Mouse (Mus musculus) CH12.LX (cell line): ENCODE measurements around the gene Gm10031. TPM values are rescaled to one million over a fixed set of nuclear protein-coding genes. Genes with fewer than 3 reads are reported as not detected.
"Not testable (repeated sequence)": the region's sequence is repeated elsewhere in the genome, so short reads cannot be mapped to it uniquely, and the experiment has no call there.

ENCODE experiments used
- DNase-seq: peaks from one replicate; pipeline ENCODE4 v3.0.0-alpha.2; 2013; ENCODE audit errors: extremely low read depth
- H3K27ac ChIP-seq: 2 replicates; pipeline ENCODE4 v1.5.1; 2012; ENCODE audit warnings: low read depth, mild to moderate bottlenecking, control low read depth, moderate library complexity; ENCODE audit not compliant: insufficient read depth
- H3K27me3 ChIP-seq: replicated peaks from 2 replicates; pipeline ENCODE3; 2012; ENCODE audit warnings: inconsistent platforms
- H3K36me3 ChIP-seq, 2 experiments: replicated peaks in 1 of 2; 2 replicates each; pipeline versions ENCODE3 to v1.6.1; 2012; ENCODE audit warnings: inconsistent platforms in 1 of 2, low read length in 1 of 2, mild to moderate bottlenecking in 1 of 2, mixed read lengths in 1 of 2, moderate library complexity in 1 of 2; ENCODE audit not compliant: control insufficient read depth in 1 of 2, insufficient read depth in 1 of 2
- H3K4me1 ChIP-seq, 2 experiments: 2 replicates each; pipeline ENCODE4 v1.6.1; 2012; ENCODE audit warnings: inconsistent platforms in 1 of 2, moderate library complexity in 1 of 2; ENCODE audit not compliant: insufficient read depth in 2 of 2, control insufficient read depth in 1 of 2
- H3K4me2 ChIP-seq: 2 replicates; pipeline ENCODE4 v1.6.1; 2012; ENCODE audit warnings: low read depth, mild to moderate bottlenecking, control low read depth; ENCODE audit not compliant: poor library complexity, insufficient read depth, severe bottlenecking
- H3K4me3 ChIP-seq, 3 experiments: fragments of 150-350 bp in 1 of 3; sonication (generic) in 1 of 3; replicated peaks in 1 of 3; 2 replicates each; pipeline versions ENCODE3 to v1.5.1; 2011 to 2012; ENCODE audit warnings: low read depth in 2 of 3, low read length in 2 of 3, mild to moderate bottlenecking in 2 of 3, moderate library complexity in 2 of 3, control low read depth in 1 of 3, improper control_type of control experiment in 1 of 3, inconsistent platforms in 1 of 3, mixed read lengths in 1 of 3; ENCODE audit not compliant: poor library complexity in 1 of 3
- H3K79me2 ChIP-seq: replicated peaks from 2 replicates; pipeline ENCODE4 v1.6.1; 2012; ENCODE audit warnings: mild to moderate bottlenecking, moderate library complexity; ENCODE audit not compliant: control insufficient read depth, poor library complexity, insufficient read depth, severe bottlenecking; ENCODE audit errors: extremely low read depth
- H3K9ac ChIP-seq: 2 replicates; pipeline ENCODE4 v1.6.1; 2012; ENCODE audit warnings: low read depth, mild to moderate bottlenecking, control low read depth, moderate library complexity; ENCODE audit not compliant: insufficient read depth
- H3K9me3 ChIP-seq: replicated peaks from 2 replicates; pipeline ENCODE3; 2012; ENCODE audit warnings: low read length, inconsistent platforms, mixed read lengths
- E2F4 ChIP-seq: IDR thresholded peaks from 2 replicates; pipeline ENCODE4 v1.6.1; 2011; ENCODE audit warnings: low read depth, low read length, improper control_type of control experiment; ENCODE audit not compliant: insufficient replicate concordance
- IRF4 ChIP-seq: IDR thresholded peaks from 2 replicates; pipeline ENCODE4 v1.6.1; 2014; ENCODE audit warnings: low read depth, mild to moderate bottlenecking, inconsistent platforms, low read length, improper control_type of control experiment
- MAX ChIP-seq: IDR thresholded peaks from 2 replicates; pipeline ENCODE4 v1.6.1; 2011; ENCODE audit warnings: low read length, improper control_type of control experiment
- MAZ ChIP-seq: IDR thresholded peaks from 2 replicates; pipeline ENCODE4 v1.6.1; 2012; ENCODE audit warnings: low read depth, mild to moderate bottlenecking, inconsistent platforms, low read length, improper control_type of control experiment, moderate library complexity
- NELFE ChIP-seq: IDR thresholded peaks from 2 replicates; pipeline ENCODE4 v1.6.1; 2011; ENCODE audit warnings: low read depth, low read length, improper control_type of control experiment
- POLR2A ChIP-seq: IDR thresholded peaks from 2 replicates; pipeline ENCODE4 v1.6.1; 2011; ENCODE audit warnings: low read depth, mild to moderate bottlenecking, improper control_type of control experiment, low read length
- RCOR1 ChIP-seq: conservative IDR thresholded peaks from 2 replicates; pipeline ENCODE4 v1.6.1; 2012; ENCODE audit warnings: low read depth, mild to moderate bottlenecking, inconsistent platforms, low read length, improper control_type of control experiment
- TBP ChIP-seq: conservative IDR thresholded peaks from 2 replicates; pipeline ENCODE4 v1.6.1; 2011; ENCODE audit warnings: low read depth, low read length, improper control_type of control experiment
- ZKSCAN1 ChIP-seq: IDR thresholded peaks from 2 replicates; pipeline ENCODE4 v1.6.1; 2012; ENCODE audit warnings: low read depth, inconsistent platforms, low read length, improper control_type of control experiment, borderline replicate concordance
- ZMIZ1 ChIP-seq: IDR thresholded peaks from 2 replicates; pipeline ENCODE4 v1.6.1; 2012; ENCODE audit warnings: low read depth, mild to moderate bottlenecking, inconsistent platforms, low read length, improper control_type of control experiment
- dilution Hi-C: fragments of 300-500 bp; cut with MboI; formaldehyde crosslinking; loops from 2 replicates; pipeline ENCODE4 v1.14.3; 2020; ENCODE audit warnings: low sequenced_read_pairs; ENCODE audit not compliant: extremely low pct_unique_long_range_greater_than_20kb, extremely low pct_ligation_motif_present
- in situ Hi-C: fragments of 300-500 bp; cut with MboI; formaldehyde crosslinking; loops from 3 replicates; pipeline ENCODE4 v1.14.3; 2019; ENCODE audit warnings: low sequenced_read_pairs, low pct_ligation_motif_present, low pct_unique_long_range_greater_than_20kb, mixed read lengths
- polyA plus RNA-seq: library from polyadenylated mRNA; unstranded; fragments of >175 nt; gene quantifications from 2 replicates; pipeline ENCODE4 v1.2.1, GENCODE M21; 2012; ENCODE audit warnings: low read depth; ENCODE audit not compliant: insufficient read length
- total RNA-seq, 2 experiments: library from RNA; depleted of rRNA; stranded (reverse); fragments of 300-350 nt in 1 of 2; fragments of >200 nt in 1 of 2; gene quantifications; 2 replicates each; pipeline ENCODE4 v1.2.3; 2012 to 2014

Gene Gm10031
- total and polyA plus RNA-seq, 3 experiments, result 15.2 to 44.8 (median 22.8) TPM

DNA sequence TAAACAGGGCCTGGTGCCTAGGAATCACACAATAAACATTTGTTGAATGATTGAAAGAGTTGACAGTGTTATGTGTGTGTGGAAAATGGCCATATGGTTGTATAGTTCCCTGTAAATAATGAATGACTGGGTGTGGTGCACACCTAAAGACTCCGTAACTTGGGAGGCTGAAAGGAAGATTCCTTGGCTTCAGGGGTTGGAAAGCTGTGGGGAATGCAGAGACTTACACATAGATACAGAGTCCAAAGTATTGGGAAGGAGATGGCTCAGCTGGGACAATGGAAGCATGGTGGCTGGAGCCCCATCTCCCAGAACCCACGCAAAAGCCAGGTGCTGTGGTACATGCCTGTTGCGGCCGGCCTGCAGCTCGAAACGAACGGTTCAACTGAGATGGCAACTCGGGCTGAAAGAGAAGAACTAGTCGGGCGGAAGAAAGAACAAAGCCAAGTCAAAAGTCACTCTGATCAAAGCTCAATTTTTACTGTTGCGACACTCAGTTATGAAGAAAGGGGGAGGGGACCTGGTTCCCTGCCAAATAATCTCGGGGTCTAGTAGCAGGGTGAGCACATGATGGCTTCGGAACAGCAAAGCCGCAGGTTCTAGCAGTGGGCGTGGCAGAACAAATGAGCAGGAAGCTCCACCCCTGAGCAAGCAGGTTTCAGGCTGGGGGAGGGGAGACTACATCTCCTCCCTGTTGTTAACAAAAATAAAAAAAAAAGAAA is 1.9 kb upstream of the Gm10031 start:
- H3K4me3 ChIP-seq, result no peak overlapping the region
- H3K27me3 ChIP-seq, result no peaks in the 10 kb centered on the region
- TF ChIP-seq POLR2A (no peak), ZKSCAN1 (no peak), TBP (no peak), MAX (no peak), RCOR1 (no peak)
- no peak overlapping the region for H3K4me2 ChIP-seq
- H3K9me3 ChIP-seq, result no peaks in the 10 kb centered on the region
- H3K27ac ChIP-seq, result no peak overlapping the region
- peak; percentile 13 for DNase-seq
- peaks cover 0 to 7% of the 10 kb centered on the region in 2 experiments; a peak in 2 of 4 replicates for H3K4me1 ChIP-seq
- H3K79me2 ChIP-seq, result no peaks in the 10 kb centered on the region
- H3K36me3 ChIP-seq, result no peaks in the 10 kb centered on the region
- H3K9ac ChIP-seq, result no peak overlapping the region
- dilution Hi-C loops (no loop called here), in situ Hi-C loops (no loop called here)

DNA sequence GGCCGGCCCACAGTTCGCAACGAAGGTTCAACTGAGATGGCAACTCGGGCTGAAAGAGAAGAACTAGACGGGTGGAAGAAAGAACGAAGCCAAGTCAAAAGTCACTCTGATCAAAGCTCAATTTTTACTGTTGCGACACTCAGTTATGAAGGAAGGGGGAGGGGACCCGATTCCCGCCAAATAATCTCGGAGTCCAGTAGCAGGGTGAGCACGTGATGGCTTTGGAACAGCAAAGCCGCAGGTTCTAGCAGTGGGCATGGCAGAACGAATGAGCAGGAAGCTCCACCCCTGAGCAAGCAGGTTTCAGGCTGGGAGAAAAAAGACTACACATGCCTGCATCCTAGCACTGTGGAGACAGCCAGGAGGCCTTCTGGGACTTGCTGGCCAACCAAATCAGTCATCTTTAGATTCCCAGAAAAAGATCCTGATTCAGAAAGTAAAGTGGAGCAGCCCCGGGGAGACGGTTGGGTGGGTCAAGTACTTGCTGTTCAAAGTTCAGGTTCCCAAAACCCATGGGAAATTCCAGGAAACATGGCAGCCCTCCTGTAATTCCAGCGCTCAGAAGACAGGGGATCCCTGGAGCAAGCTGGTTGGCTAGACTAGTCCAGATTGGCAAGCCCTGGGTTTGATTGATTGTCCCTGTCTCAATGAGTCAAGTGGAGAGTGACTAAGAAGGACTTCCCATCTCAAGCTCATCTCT is 8.8 kb downstream of the Gm10031 start:
- H3K27me3 ChIP-seq, dilution Hi-C loops, H3K4me2 ChIP-seq, H3K79me2 ChIP-seq, H3K9ac ChIP-seq, DNase-seq, H3K4me3 ChIP-seq, H3K36me3 ChIP-seq, H3K27ac ChIP-seq, H3K9me3 ChIP-seq: not testable (repeated sequence)
- H3K4me1 ChIP-seq, result peaks cover 0 to 15% of the 10 kb centered on the region in 2 experiments; a peak in 2 of 4 replicates
- in situ Hi-C loops, result loop anchor here (10.0 kb wide), 1 partner anchor 268 kb away; no protein-coding TSS in a partner anchor

DNA sequence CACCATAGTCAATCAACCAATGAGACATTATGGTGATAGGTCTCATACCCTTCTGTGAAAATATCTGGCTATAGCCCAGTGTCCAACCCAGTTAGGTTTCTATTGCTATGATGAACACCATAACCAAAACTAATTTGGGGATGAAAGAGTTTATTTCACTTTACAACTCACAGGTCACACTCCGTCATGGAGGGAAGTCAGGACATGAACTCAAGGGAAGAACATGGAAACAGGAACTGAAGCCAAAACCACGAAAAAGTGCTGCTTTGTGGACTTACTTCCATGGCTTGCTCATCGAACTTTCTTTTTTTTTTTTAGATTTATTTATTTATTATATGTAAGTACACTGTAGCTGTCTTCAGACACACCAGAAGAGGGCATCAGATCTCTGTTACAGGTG is 9.7 kb downstream of the Gm10031 start:
- Histone ChIP-seq H3K4me1 (peaks cover 0 to 15% of the 10 kb centered on the region in 2 experiments; a peak in 2 of 4 replicates), H3K27ac (no peak overlapping the region), H3K9me3 (no peaks in the 10 kb centered on the region), H3K4me3 (no peak overlapping the region), H3K4me2 (no peak overlapping the region), H3K79me2 (no peaks in the 10 kb centered on the region), H3K36me3 (no peaks in the 10 kb centered on the region), H3K27me3 (no peaks in the 10 kb centered on the region), H3K9ac (no peak overlapping the region)
- no peak for DNase-seq
- TF ChIP-seq NELFE (no peak), E2F4 (no peak), IRF4 (no peak), MAZ (no peak), ZMIZ1 (no peak)
- in situ Hi-C loops (loop anchor here (10.0 kb wide), 1 partner anchor 269 kb away; no protein-coding TSS in a partner anchor), dilution Hi-C loops (no loop called here)
